Mouse (Mus musculus): ENCODE results near the gene Ubr4. TPM values are rescaled to one million over a fixed set of nuclear protein-coding genes. Genes with fewer than 3 reads are reported as not detected.
A peak's percentile ranks its signal among the peaks of the same experiment; 100 is the strongest.
"Not testable (repeated sequence)": the region's sequence is repeated elsewhere in the genome, so short reads cannot be mapped to it uniquely, and the experiment has no call there.

Gene Ubr4
- total RNA-seq, 2 experiments from 2014 or later: 79.4 to 164 TPM

- no peak for ATAC-seq (replicated peaks; ENCODE audit: low FRiP score, low TSS enrichment, poor library complexity, severe bottlenecking)
Observed at GRCm38 (mm10) chr4:139345416-139346019, 6.9 kb upstream of the Ubr4 start.

GRCm38 (mm10) chr4:139352832-139353231 is 423 bp downstream of the Ubr4 start:
- ATAC-seq (replicated peaks; ENCODE audit: low FRiP score, low TSS enrichment, poor library complexity, severe bottlenecking): peak; percentile 36

- no peak for ATAC-seq (replicated peaks; ENCODE audit: low FRiP score, low TSS enrichment, poor library complexity, severe bottlenecking)
Observed at GRCm38 (mm10) chr4:139357211-139357610, 4.8 kb downstream of the Ubr4 start.

GRCm38 (mm10) chr4:139360761-139361548 is 8.5 kb downstream of the Ubr4 start:
- ATAC-seq (replicated peaks; ENCODE audit: low FRiP score, low TSS enrichment, poor library complexity, severe bottlenecking): peak; percentile 79

- no peak for ATAC-seq (replicated peaks; ENCODE audit: low FRiP score, low TSS enrichment, poor library complexity, severe bottlenecking)
Observed at GRCm38 (mm10) chr4:139367336-139367735, 14.9 kb downstream of the Ubr4 start.

GRCm38 (mm10) chr4:139368038-139368437 is 15.6 kb downstream of the Ubr4 start:
- no peak for ATAC-seq (replicated peaks; ENCODE audit: low FRiP score, low TSS enrichment, poor library complexity, severe bottlenecking)

- no peak for ATAC-seq (replicated peaks; ENCODE audit: low FRiP score, low TSS enrichment, poor library complexity, severe bottlenecking)
Observed at GRCm38 (mm10) chr4:139373130-139373529, 20.7 kb downstream of the Ubr4 start.

- ATAC-seq (replicated peaks; ENCODE audit: low FRiP score, low TSS enrichment, poor library complexity, severe bottlenecking): no peak
Observed at GRCm38 (mm10) chr4:139373531-139373930, 21.1 kb downstream of the Ubr4 start.

- ATAC-seq (replicated peaks; ENCODE audit: low FRiP score, low TSS enrichment, poor library complexity, severe bottlenecking): 0 out of 2 replicates have a peak, but pooled peaks have one; percentile 3
Observed at GRCm38 (mm10) chr4:139379719-139380118, 27.3 kb downstream of the Ubr4 start.

GRCm38 (mm10) chr4:139380207-139380748 is 27.9 kb downstream of the Ubr4 start:
- ATAC-seq (replicated peaks; ENCODE audit: low FRiP score, low TSS enrichment, poor library complexity, severe bottlenecking): peak; percentile 86

- peak; percentile 34; the same call in 1 of the 2 replicates for ATAC-seq (replicated peaks; ENCODE audit: low FRiP score, low TSS enrichment, poor library complexity, severe bottlenecking)
Observed at GRCm38 (mm10) chr4:139380775-139381451, 28.5 kb downstream of the Ubr4 start.

- no peak for ATAC-seq (replicated peaks; ENCODE audit: low FRiP score, low TSS enrichment, poor library complexity, severe bottlenecking)
Observed at GRCm38 (mm10) chr4:139381452-139381845, 29.0 kb downstream of the Ubr4 start.

- ATAC-seq (replicated peaks; ENCODE audit: low FRiP score, low TSS enrichment, poor library complexity, severe bottlenecking): peak; percentile 28; the same call in 1 of the 2 replicates
Observed at GRCm38 (mm10) chr4:139382231-139382630, 29.8 kb downstream of the Ubr4 start.

GRCm38 (mm10) chr4:139385841-139386240 is 33.4 kb downstream of the Ubr4 start:
- not testable (repeated sequence) for ATAC-seq (replicated peaks; ENCODE audit: low FRiP score, low TSS enrichment, poor library complexity, severe bottlenecking)

GRCm38 (mm10) chr4:139386869-139387319 is 34.5 kb downstream of the Ubr4 start:
- no peak for ATAC-seq (replicated peaks; ENCODE audit: low FRiP score, low TSS enrichment, poor library complexity, severe bottlenecking)

GRCm38 (mm10) chr4:139389557-139389956 is 37.1 kb downstream of the Ubr4 start:
- ATAC-seq (replicated peaks; ENCODE audit: low FRiP score, low TSS enrichment, poor library complexity, severe bottlenecking): no peak

- ATAC-seq (replicated peaks; ENCODE audit: low FRiP score, low TSS enrichment, poor library complexity, severe bottlenecking): peak; percentile 59; the same call in 1 of the 2 replicates
Observed at GRCm38 (mm10) chr4:139395431-139395830, 43.0 kb downstream of the Ubr4 start.

GRCm38 (mm10) chr4:139400487-139400886 is 48.1 kb downstream of the Ubr4 start:
- ATAC-seq (replicated peaks; ENCODE audit: low FRiP score, low TSS enrichment, poor library complexity, severe bottlenecking): no peak

GRCm38 (mm10) chr4:139403214-139403613 is 50.8 kb downstream of the Ubr4 start:
- ATAC-seq (replicated peaks; ENCODE audit: low FRiP score, low TSS enrichment, poor library complexity, severe bottlenecking): no peak

GRCm38 (mm10) chr4:139411351-139411750 is 58.9 kb downstream of the Ubr4 start:
- ATAC-seq (replicated peaks; ENCODE audit: low FRiP score, low TSS enrichment, poor library complexity, severe bottlenecking): no peak

Data from megakaryocyte-erythroid progenitor cell, adult 5-6 weeks (primary cell).